Mouse (Mus musculus) CH12.LX (cell line): ENCODE data around the gene Ahrr.
A peak's percentile ranks its signal among the peaks of the same experiment; 100 is the strongest.

Experiments
- BHLHE40 ChIP-seq: IDR thresholded peaks from 2 replicates; pipeline ENCODE4 v1.6.1; 2011; ENCODE audit warnings: mild to moderate bottlenecking, low read depth, low read length, improper control_type of control experiment
- CTCF ChIP-seq, 2 experiments: IDR thresholded peaks in 1 of 2; conservative IDR thresholded peaks in 1 of 2; 2 replicates each; pipeline ENCODE4 v1.5.1; 2011 to 2012; ENCODE audit warnings: low read depth in 2 of 2, low read length in 2 of 2, improper control_type of control experiment in 1 of 2, inconsistent platforms in 1 of 2, mild to moderate bottlenecking in 1 of 2, moderate library complexity in 1 of 2
- E2F4 ChIP-seq: IDR thresholded peaks from 2 replicates; pipeline ENCODE4 v1.6.1; 2011; ENCODE audit warnings: low read depth, low read length, improper control_type of control experiment; ENCODE audit not compliant: insufficient replicate concordance
- ELF1 ChIP-seq: IDR thresholded peaks from 2 replicates; pipeline ENCODE4 v1.6.1; 2014; ENCODE audit warnings: low read depth, mild to moderate bottlenecking, inconsistent platforms, low read length, improper control_type of control experiment
- IRF4 ChIP-seq: IDR thresholded peaks from 2 replicates; pipeline ENCODE4 v1.6.1; 2014; ENCODE audit warnings: low read depth, mild to moderate bottlenecking, inconsistent platforms, low read length, improper control_type of control experiment
- KAT2A ChIP-seq: IDR thresholded peaks from 2 replicates; pipeline ENCODE4 v1.6.1; 2012; ENCODE audit warnings: low read length, improper control_type of control experiment, inconsistent platforms; ENCODE audit not compliant: insufficient replicate concordance
- MAX ChIP-seq: IDR thresholded peaks from 2 replicates; pipeline ENCODE4 v1.6.1; 2011; ENCODE audit warnings: low read length, improper control_type of control experiment
- MEF2A ChIP-seq: IDR thresholded peaks from 2 replicates; pipeline ENCODE4 v1.6.1; 2014; ENCODE audit warnings: low read depth, mild to moderate bottlenecking, inconsistent platforms, low read length, improper control_type of control experiment, borderline replicate concordance
- NRF1 ChIP-seq: IDR thresholded peaks from 2 replicates; pipeline ENCODE4 v1.6.1; 2014; ENCODE audit warnings: low read depth, mild to moderate bottlenecking, inconsistent platforms, low read length, improper control_type of control experiment, moderate library complexity
- PAX5 ChIP-seq: IDR thresholded peaks from 2 replicates; pipeline ENCODE4 v1.6.1; 2012; ENCODE audit warnings: low read length, inconsistent platforms, mixed read lengths
- POLR2A ChIP-seq: IDR thresholded peaks from 2 replicates; pipeline ENCODE4 v1.6.1; 2011; ENCODE audit warnings: low read depth, mild to moderate bottlenecking, improper control_type of control experiment, low read length
- SMC3 ChIP-seq: IDR thresholded peaks from 2 replicates; pipeline ENCODE4 v1.6.1; 2011; ENCODE audit warnings: low read depth, low read length, improper control_type of control experiment
- USF1 ChIP-seq: IDR thresholded peaks from 2 replicates; pipeline ENCODE4 v1.6.1; 2014; ENCODE audit warnings: low read depth, mild to moderate bottlenecking, inconsistent platforms, low read length, improper control_type of control experiment
- ZMIZ1 ChIP-seq: IDR thresholded peaks from 2 replicates; pipeline ENCODE4 v1.6.1; 2012; ENCODE audit warnings: low read depth, mild to moderate bottlenecking, inconsistent platforms, low read length, improper control_type of control experiment

- TF ChIP-seq SMC3 (no peak), POLR2A (no peak), PAX5 (no peak), CTCF (conservative IDR thresholded peaks at IDR 0.05 in 1 of 2, IDR thresholded peaks at IDR 0.05 in 1 of 2; ENCODE audit: low read depth in 2 of 2, low read length in 2 of 2) (no peak), USF1 (no peak), MAX (no peak), ZMIZ1 (no peak), KAT2A (no peak), MEF2A (no peak), IRF4 (no peak), E2F4 (no peak), BHLHE40 (peak; percentile 95), NRF1 (peak; percentile 33; the same call in 1 of the 2 replicates), ELF1 (no peak)
These were observed 32.5 kb downstream of the Ahrr start for GRCm38 (mm10) chr13:74259460-74260230.
